Mouse (Mus musculus): ENCODE measurements around the gene Spg7.
A peak's percentile ranks its signal among the peaks of the same experiment; 100 is the strongest.
"Not testable (repeated sequence)": the region's sequence is repeated elsewhere in the genome, so short reads cannot be mapped to it uniquely, and the experiment has no call there.

The Spg7 gene

DNA sequence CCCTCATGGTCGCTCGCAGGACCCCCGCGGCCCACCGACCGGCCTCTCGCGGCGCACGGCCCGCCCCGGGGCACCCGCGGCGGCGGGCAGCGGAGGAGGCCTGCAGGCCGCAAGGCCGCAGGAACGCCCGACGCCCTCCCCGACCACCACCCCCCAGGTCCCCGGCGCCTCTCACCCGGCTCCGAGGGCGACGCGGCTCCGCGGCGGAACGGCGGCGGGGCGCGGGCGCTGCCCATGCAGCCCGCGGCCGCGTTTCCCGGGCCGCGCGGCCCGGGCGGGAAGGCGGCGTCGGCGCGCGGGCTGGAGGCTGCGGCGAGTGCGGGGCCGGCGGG, 21.0 kb upstream of the Spg7 start:
- DNase-seq = no peak

DNA sequence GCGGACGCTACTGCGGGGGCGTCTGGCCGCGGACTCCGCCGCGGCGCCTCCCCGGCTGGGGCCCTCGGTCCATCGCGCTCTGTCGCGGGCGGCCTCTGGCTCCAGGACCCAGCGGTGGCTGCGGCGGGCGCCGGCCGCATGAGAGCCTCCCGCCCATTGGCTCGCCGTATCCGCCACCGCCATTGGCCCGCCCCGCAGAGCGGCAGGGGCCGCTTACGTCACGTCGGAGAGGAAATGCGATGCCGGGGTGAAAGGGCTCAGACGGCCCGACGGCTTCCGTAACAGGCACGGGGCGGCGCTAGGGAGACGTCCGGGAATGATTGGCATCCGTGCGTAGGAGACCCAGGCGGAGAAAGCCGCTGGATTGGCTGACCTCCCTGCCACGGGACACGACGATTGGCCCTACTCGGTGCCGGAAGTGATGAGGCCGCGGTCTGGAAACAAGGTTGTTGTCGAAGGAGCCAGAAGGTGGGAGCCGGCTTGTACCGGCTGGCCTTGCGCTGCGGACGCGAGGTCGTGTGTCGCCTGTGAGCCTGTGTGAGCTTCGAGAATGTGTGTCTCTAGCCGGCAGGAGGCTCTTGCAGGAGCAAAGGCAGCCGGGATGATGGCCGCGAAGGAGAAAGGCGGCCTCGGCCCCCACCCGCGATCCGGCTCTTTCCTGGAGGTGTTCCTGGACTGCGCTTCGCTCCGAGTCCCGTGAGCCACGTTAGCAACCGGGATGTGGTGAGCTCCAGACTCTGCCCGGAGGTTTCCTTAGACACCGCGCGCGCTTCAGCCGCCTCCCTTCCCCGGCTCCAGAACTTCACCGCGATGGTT, 20.4 kb upstream of the Spg7 start, which contains the start of gene Ankrd11:
Gene Ankrd11, minus strand, starts transcription at position 120 of the 816 bp plus-strand sequence.
- peak; percentile 100 for DNase-seq

- no peak for DNase-seq
Observed at GRCm38 (mm10) chr8:123042974-123043625, 19.6 kb upstream of the Spg7 start.

- DNase-seq = no peak
Observed at GRCm38 (mm10) chr8:123043941-123044340, 18.8 kb upstream of the Spg7 start.

DNA sequence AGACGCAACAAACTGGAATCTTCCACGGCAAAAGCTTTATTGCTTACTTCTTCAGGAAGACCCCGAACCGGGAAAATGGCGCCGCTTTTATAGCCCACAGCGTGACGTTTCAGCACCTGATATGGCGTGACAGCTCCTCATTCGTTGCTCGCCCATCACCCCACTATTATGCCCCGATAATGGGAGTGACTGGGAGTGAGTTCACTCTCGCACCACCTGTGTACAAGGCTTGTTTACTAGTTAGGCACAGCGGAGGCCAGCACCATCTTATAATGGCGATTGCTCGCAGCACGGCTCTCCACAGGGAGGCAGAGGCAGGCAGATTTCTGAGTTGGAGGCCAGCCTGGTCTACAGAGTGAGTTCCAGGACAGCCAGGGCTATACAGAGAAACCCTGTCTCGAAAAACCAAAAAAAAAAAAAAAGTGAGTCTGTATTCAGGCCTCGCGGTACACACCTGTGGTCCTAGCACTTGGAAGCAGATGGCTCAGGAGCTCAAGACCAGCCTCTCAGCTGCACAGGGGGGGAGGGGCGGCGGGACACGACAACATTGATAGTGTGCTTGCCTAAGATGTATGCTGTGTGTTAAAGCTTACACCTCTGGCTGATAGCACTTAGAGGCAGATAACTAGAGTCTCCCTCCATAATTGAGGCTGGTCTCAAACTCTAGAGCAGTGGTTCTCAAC, 17.9 kb upstream of the Spg7 start:
- not testable (repeated sequence) for DNase-seq

DNA sequence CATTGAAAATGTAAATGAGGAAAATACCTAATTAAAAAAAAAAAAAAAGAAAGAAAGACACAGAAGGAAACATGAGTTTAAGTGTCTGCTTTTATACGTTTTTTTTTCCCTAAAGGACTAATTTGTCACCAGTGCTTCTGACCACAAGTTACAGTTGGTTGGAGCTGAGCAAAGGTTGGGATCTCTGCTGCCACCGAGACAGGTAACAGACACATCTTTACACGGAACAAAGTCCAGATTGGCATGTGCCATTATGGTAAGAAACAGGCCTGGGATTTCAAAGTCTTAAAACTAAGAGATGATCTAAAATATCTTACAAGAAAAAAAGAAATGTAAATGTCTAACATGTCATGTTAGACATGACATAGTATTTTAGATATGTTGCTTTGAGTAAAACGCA, 16.0 kb upstream of the Spg7 start:
- no peak for DNase-seq

DNA sequence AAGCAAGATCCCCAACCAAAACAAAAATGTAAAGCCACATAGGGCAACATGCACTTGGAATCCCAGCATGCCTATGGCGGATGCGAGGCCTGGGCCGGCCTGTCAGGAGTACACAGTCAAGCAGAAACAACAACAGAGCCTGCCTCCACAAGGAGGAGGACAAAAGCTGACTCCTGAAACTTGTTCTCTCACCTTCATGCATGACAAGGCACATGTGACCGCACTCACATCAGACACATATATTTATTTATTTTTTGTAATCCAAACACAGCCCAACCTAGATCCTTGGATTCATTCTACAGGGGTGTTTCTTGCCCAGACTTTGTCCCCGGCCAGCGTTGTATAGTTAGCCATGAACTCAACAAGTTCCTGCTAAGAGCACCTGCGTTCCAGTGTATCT, 14.9 kb upstream of the Spg7 start:
- DNase-seq = no peak

DNA sequence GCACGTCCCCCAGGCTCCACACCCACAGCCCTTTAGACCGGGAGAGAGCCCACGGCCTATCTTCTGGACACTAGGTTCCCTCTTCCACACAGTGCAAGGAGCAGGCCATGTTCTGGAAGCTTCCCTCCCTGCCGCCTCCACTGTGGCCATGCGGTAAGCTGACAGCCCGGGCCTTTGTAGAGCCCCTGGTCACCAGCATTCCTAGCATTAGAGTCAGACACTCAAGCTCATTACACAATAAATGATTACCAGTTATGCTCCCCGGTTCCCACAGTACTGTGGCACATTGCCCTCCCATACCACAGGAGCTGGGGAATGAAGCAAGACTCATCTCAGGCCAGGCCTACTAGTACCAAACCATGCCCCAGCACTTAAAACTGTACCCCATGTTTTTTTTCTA, 14.3 kb upstream of the Spg7 start:
- DNase-seq = no peak

- DNase-seq = no peak
Observed at GRCm38 (mm10) chr8:123051458-123051857, 11.3 kb upstream of the Spg7 start.

GRCm38 (mm10) chr8:123064072-123064471, 1.3 kb downstream of the Spg7 start:
- no peak for DNase-seq

DNA sequence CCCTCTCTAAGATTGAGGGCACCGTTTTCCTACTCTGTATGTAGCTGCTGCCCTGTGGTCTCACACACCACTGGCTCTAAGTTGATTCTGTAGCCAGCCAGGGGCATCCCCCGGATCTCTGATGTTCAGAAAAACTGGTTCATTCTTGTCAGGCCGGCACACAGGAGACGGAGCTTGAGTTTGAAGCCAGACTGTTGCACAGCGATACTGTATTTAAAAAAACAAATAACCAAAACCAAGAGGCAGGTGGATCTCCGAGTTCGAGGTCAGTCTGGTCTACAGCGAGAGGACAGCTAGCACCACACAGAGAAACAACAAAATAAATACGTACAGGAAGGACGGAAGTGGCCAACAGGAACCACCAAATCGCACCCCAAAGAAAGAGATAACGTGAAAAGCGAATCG, 2.1 kb downstream of the Spg7 start:
- DNase-seq = no peak

DNA sequence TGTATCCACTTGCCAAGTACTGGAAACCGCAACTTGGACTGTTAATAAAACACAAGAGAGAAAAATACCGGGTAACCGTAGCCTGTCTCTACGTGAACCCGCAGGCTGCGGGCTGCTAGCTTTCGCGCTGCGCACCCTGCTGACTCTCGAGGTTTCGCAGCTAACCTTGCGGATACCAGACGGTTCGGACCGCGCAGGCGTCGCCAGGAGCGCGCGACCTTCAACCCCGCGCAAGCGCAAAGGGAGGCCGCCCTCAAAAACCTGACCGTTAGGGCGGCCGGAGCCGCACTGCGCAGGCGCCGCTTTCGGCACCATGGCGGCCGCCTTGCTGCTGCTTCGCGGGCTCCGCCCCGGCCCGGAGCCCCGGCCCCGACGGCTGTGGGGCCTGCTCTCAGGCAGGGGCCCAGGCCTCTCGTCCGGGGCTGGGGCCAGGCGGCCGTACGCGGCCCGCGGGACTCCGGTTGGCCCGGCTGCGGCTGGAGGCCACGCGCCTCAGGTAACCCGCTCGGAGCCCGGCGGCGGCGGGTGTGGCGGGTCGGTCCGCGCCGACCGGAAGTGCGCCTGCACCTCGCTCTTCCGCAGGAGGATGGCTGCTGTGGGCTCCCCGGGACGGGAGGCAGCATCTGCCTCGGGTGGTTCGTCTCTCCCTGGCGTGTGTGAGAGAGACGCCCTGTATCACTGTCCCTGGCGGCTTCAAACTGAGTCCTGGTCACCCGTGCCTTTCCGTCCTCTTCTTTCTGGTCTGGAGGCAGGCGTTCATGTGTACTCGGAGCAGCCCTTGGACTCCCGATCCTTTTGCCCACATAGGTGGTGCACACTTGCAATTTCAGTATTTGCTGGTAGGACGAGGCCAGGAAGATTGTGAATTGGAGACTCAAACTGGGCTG, 2.7 kb downstream of the Spg7 start:
- peak; percentile 93 for DNase-seq

GRCm38 (mm10) chr8:123066101-123066683, 3.5 kb downstream of the Spg7 start:
- DNase-seq = no peak

- DNase-seq = no peak
Observed at GRCm38 (mm10) chr8:123071176-123071575, 8.4 kb downstream of the Spg7 start.

- no peak for DNase-seq
Observed at GRCm38 (mm10) chr8:123077213-123077612, 14.5 kb downstream of the Spg7 start.

GRCm38 (mm10) chr8:123082993-123083392, 20.3 kb downstream of the Spg7 start:
- DNase-seq = no peak

- no peak for DNase-seq
Observed at GRCm38 (mm10) chr8:123083610-123084009, 20.9 kb downstream of the Spg7 start.

GRCm38 (mm10) chr8:123087289-123087688, 24.5 kb downstream of the Spg7 start:
- DNase-seq = no peak

DNA sequence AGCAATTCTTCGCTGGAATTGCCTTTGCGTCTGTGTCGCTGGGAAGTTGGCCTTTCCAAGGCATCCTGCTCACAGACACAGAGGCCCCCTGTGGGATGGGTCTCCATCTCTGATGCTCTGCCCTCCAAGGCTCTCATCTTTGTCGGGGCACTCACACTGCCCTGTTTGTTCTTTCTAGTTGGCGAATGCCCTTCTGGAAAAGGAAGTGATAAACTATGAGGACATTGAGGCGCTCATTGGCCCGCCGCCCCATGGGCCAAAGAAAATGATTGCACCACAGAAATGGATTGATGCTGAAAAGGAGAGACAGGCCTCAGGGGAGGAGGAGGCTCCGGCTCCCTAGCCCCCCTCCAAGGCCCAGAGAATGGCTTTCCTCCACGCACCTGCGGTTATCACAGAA, 34.5 kb downstream of the Spg7 start:
- DNase-seq = no peak

DNA sequence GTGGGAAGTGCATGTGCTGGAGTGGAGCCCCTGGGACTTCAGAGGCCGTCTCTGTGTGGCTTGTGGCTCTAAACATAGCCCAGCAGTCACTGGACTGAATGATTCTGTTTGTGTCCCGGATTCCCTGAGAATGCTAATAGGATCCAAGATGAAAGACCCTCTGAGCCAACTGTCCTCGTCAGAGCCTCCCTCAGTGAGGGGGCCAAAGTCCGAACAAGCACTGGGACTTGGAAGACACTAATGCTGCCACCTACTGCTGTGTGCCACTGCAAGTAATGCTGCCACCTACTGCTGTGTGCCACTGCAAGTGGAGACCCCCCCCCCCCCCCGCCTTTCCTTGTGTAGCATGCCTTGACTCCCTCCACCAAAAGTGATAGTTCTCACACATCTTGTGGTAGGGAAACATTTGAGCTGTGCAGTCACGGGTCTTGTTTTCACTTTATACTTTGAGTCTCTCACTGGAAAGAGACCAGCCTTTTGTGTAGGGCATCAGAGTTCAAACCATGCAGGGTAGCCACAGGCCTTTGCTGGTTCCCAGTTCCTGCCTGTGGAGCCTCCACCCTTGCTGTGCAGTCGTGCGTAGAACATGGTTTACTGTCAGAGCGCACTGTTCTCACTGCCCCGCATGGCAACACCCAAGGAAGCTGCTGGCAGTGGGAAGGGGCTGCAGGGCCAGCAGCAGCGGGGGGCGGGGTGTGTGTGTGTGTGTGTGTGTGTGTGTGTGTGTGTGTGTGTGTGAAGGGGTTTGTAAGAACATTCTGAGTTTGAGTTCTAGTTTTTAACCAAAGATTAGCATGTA, 35.2 kb downstream of the Spg7 start:
- no peak for DNase-seq

- no peak for DNase-seq
Observed at GRCm38 (mm10) chr8:123100288-123100687, 37.5 kb downstream of the Spg7 start.

- DNase-seq = no peak
Observed at GRCm38 (mm10) chr8:123101244-123101643, 38.5 kb downstream of the Spg7 start.
